Mouse (Mus musculus): ENCODE measurements at regions not wholly inside any gene's neighbourhood (a gene's known extent, or its start where the extent isn't known, plus 50 kb on each side); places are given as distances from the start of the nearest gene placed in this dataset.

GRCm38 (mm10) chr12:15392641-15393040, 424.1 kb downstream of the Trib2 start:
- Histone ChIP-seq H3K9ac (ENCODE audit: insufficient read depth, low read depth) (no peak overlapping the region), H3K79me2 (replicated peaks; ENCODE audit: control insufficient read depth, extremely low read depth, insufficient read depth, poor library complexity, severe bottlenecking) (no peaks in the 10 kb centered on the region), H3K27me3 (replicated peaks) (no peaks in the 10 kb centered on the region), H3K27ac (ENCODE audit: insufficient read depth, low read depth) (no peak overlapping the region), H3K4me2 (ENCODE audit: insufficient read depth, low read depth, poor library complexity, severe bottlenecking) (no peak overlapping the region), H3K4me1 (ENCODE audit: control insufficient read depth in 1 of 2, insufficient read depth in 2 of 2) (no peaks in the 10 kb centered on the region), H3K36me3 (replicated peaks in 1 of 2; ENCODE audit: control insufficient read depth in 1 of 2, insufficient read depth in 1 of 2, low read length in 1 of 2) (no peaks in the 10 kb centered on the region), H3K9me3 (replicated peaks; ENCODE audit: low read length) (no peaks in the 10 kb centered on the region), H3K4me3 (replicated peaks in 1 of 3; ENCODE audit: low read depth in 2 of 3, low read length in 2 of 3, poor library complexity in 1 of 3) (no peak overlapping the region)
- dilution Hi-C loops (cut with MboI; ENCODE audit: extremely low pct_ligation_motif_present, extremely low pct_unique_long_range_greater_than_20kb, low sequenced_read_pairs) = no loop called here
- in situ Hi-C loops (cut with MboI; ENCODE audit: low pct_ligation_motif_present, low pct_unique_long_range_greater_than_20kb, low sequenced_read_pairs) = no loop called here
- no peak for DNase-seq (ENCODE audit: extremely low read depth)
- TF ChIP-seq ZKSCAN1 (IDR thresholded peaks at IDR 0.05; ENCODE audit: borderline replicate concordance, low read depth, low read length) (no peak), POLR2A (IDR thresholded peaks at IDR 0.05; ENCODE audit: low read depth, low read length) (no peak), CHD1 (IDR thresholded peaks at IDR 0.05; ENCODE audit: low read depth, low read length) (no peak), JUND (conservative IDR thresholded peaks at IDR 0.05; ENCODE audit: low read depth, low read length) (no peak)

- Histone ChIP-seq H3K27ac (ENCODE audit: insufficient read depth, low read depth) (no peak overlapping the region), H3K9ac (ENCODE audit: insufficient read depth, low read depth) (no peak overlapping the region), H3K9me3 (replicated peaks; ENCODE audit: low read length) (no peaks in the 10 kb centered on the region), H3K36me3 (replicated peaks in 1 of 2; ENCODE audit: control insufficient read depth in 1 of 2, insufficient read depth in 1 of 2, low read length in 1 of 2) (no peaks in the 10 kb centered on the region), H3K4me3 (replicated peaks in 1 of 3; ENCODE audit: low read depth in 2 of 3, low read length in 2 of 3, poor library complexity in 1 of 3) (no peak overlapping the region), H3K27me3 (replicated peaks) (no peaks in the 10 kb centered on the region), H3K4me2 (ENCODE audit: insufficient read depth, low read depth, poor library complexity, severe bottlenecking) (no peak overlapping the region), H3K79me2 (replicated peaks; ENCODE audit: control insufficient read depth, extremely low read depth, insufficient read depth, poor library complexity, severe bottlenecking) (no peaks in the 10 kb centered on the region), H3K4me1 (ENCODE audit: control insufficient read depth in 1 of 2, insufficient read depth in 2 of 2) (no peaks in the 10 kb centered on the region)
- dilution Hi-C loops (cut with MboI; ENCODE audit: extremely low pct_ligation_motif_present, extremely low pct_unique_long_range_greater_than_20kb, low sequenced_read_pairs) = no loop called here
- DNase-seq (ENCODE audit: extremely low read depth) = no peak
- TF ChIP-seq ZMIZ1 (IDR thresholded peaks at IDR 0.05; ENCODE audit: low read depth, low read length) (no peak), POLR2A (IDR thresholded peaks at IDR 0.05; ENCODE audit: low read depth, low read length) (no peak), PAX5 (IDR thresholded peaks at IDR 0.05; ENCODE audit: low read length) (no peak), HCFC1 (IDR thresholded peaks at IDR 0.05; ENCODE audit: low read depth, low read length) (no peak), UBTF (IDR thresholded peaks at IDR 0.05; ENCODE audit: low read depth, low read length) (no peak), SMC3 (IDR thresholded peaks at IDR 0.05; ENCODE audit: low read depth, low read length) (no peak), NRF1 (IDR thresholded peaks at IDR 0.05; ENCODE audit: low read depth, low read length) (no peak), ZKSCAN1 (IDR thresholded peaks at IDR 0.05; ENCODE audit: borderline replicate concordance, low read depth, low read length) (no peak), NELFE (IDR thresholded peaks at IDR 0.05; ENCODE audit: low read depth, low read length) (no peak), RCOR1 (conservative IDR thresholded peaks at IDR 0.05; ENCODE audit: low read depth, low read length) (no peak), MAZ (IDR thresholded peaks at IDR 0.05; ENCODE audit: low read depth, low read length) (no peak), CHD1 (IDR thresholded peaks at IDR 0.05; ENCODE audit: low read depth, low read length) (no peak), MXI1 (IDR thresholded peaks at IDR 0.05; ENCODE audit: low read depth, low read length) (no peak), JUND (conservative IDR thresholded peaks at IDR 0.05; ENCODE audit: low read depth, low read length) (no peak), KAT2A (IDR thresholded peaks at IDR 0.05; ENCODE audit: insufficient replicate concordance, low read length) (no peak), IRF4 (IDR thresholded peaks at IDR 0.05; ENCODE audit: low read depth, low read length) (no peak)
- in situ Hi-C loops (cut with MboI; ENCODE audit: low pct_ligation_motif_present, low pct_unique_long_range_greater_than_20kb, low sequenced_read_pairs) = no loop called here
Measured at GRCm38 (mm10) chr12:15388574-15388973, 428.1 kb downstream of the Trib2 start.
